Mouse (Mus musculus): ENCODE data around the gene Cmip.

The Cmip gene

DNA sequence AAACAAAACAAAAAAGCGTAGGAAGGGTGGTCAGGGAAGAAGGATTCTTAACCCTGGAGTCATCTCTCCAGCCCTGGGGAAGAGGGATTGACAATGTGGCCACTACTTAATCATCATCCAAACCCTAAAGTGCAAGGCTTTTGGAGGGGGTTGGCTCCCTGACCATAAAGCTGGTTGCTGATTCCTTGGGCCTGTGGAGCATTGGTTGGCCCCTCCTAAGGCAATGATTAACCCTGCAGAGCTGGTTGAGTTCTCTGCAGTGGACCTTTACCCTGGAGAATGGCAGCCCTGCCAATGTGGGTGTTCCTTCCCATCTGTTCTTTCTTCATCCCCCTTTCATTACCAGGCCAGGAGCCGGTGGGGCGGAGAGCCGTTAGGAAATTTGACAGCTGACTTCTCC, 90.7 kb downstream of the Cmip start:
- DNase-seq (ENCODE audit: low read depth) = no peak

DNA sequence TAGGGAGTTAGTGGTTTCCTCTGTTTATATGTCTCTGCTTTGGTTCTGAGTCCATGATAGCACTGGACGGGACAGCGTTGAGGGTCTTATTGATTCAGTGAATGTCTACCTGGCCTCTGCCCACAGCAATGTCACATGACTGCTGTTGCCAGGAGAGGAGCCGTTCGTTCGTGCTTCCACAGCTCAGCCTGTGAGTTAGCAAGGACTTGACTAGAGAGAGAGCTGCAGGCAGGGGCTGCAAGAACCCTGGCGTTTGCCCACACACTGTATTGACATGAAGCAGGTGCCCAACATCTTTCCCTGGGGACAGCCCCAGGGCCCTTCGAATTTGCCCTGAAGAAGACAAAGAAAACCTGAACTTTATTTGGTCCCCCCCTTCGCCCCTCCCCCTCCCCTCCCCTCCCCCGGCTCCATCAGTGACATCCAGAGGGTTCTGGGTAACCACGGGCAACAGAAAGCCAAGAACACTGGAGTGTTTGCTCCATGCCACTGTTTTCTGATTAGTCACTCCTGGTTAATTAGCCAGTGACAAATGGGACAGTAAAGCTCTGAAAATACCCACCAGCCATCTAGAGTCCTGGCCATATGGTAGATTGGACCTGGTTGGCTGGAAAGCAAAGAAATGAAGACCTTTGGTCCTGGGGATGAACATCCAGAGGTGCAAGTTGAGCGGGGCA, 92.0 kb downstream of the Cmip start:
- no peak for DNase-seq (ENCODE audit: low read depth)

DNA sequence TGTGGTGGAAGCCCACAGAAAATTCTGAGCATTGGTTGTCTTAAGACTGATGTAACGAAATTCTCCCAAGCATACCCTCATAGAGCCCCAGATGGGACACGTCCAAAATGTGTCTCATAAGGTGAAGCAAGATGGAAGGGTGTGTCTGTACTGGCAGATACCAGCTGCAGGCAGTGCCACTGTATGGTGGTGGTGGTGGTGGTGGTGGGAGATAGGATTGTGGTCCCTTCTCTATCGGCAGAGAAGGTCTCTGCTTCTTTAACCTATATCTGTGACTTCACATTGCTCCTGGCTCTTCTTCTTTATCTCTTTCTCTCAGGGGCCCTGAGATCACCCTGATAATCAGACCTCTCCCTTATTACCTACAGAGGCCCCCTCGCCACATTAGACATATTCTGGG, 92.7 kb downstream of the Cmip start:
- DNase-seq (ENCODE audit: low read depth) = no peak

DNA sequence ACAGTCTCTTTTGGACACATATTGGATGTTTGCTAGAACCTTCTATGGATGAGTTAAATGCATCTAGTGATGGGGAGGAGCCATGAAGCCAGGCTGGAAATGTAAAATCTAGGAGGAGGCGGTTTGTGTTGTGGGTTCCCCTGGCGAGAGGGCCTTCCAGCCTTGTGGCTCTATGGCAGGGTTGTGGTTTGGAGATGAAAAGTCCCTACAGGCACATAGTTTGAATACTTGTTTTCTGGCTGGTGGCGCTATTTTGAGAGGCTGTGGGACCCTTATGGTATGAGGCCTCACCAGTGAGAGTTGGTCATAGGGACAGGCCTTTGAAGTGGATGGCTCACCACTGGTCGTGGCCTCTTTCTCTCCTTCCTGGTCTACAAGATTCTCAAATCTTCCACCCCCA, 95.2 kb downstream of the Cmip start:
- DNase-seq (ENCODE audit: low read depth) = no peak

DNA sequence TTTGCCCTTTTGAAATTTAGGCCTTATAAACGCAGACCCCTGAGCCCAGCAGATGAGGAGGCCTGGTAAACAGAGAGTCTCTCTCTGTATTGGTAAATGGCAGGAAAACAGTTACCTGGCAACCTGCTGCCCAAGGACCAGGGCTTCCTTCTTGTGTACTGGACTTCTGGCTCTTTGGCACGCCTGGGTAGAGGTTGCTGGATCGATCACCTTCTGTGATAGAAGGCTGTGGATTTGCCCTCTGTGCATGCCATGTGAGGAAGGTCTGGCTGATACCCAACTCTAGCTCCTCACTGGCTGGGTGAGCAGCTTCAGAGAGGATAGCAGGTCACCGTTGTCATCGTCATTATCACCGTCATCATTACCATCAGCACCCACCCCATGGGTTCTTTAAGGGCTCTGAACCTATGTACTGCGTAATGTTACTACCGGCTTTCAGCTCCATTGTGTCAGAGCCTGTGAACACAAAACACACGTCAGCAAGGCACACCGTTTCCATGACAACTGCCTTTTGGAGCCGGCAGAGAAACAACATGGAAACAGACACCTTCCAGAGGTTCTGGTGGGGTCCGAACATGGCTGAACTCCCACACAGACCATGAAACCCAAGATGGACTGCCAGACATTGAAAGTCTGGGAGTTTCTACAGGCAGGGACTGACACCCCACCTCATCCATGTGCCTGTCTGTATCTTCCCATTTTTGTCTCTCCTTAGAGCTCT, 98.4 kb downstream of the Cmip start:
- DNase-seq (ENCODE audit: low read depth) = no peak

DNA sequence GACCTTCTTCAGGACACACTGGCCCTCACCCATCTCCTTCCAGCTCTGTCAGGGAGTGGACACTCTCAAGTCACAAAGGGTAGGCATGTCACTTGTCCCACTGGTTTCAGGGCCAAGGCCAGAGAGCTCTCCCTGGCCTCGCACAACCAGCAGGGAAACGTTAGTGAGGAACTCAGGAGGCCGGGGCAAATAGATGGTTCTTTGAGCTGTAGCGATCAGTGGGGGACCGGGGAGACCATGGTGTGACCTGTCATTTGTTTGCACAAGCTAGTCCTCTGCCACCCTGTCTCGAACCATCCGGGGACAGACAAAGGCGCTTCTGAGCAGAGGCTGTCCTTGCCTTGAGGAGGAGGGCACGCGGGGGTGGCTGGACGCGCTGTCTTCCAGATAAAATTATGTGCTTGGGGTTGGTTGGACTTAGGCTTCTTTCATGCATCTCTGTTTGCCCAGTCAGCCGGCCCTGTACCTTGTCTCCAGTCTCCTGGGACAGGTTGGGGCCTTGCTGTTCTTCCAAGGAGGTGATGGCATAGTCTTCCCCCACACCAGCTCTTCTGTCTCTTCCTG, 99.3 kb downstream of the Cmip start:
- no peak for DNase-seq (ENCODE audit: low read depth)

DNA sequence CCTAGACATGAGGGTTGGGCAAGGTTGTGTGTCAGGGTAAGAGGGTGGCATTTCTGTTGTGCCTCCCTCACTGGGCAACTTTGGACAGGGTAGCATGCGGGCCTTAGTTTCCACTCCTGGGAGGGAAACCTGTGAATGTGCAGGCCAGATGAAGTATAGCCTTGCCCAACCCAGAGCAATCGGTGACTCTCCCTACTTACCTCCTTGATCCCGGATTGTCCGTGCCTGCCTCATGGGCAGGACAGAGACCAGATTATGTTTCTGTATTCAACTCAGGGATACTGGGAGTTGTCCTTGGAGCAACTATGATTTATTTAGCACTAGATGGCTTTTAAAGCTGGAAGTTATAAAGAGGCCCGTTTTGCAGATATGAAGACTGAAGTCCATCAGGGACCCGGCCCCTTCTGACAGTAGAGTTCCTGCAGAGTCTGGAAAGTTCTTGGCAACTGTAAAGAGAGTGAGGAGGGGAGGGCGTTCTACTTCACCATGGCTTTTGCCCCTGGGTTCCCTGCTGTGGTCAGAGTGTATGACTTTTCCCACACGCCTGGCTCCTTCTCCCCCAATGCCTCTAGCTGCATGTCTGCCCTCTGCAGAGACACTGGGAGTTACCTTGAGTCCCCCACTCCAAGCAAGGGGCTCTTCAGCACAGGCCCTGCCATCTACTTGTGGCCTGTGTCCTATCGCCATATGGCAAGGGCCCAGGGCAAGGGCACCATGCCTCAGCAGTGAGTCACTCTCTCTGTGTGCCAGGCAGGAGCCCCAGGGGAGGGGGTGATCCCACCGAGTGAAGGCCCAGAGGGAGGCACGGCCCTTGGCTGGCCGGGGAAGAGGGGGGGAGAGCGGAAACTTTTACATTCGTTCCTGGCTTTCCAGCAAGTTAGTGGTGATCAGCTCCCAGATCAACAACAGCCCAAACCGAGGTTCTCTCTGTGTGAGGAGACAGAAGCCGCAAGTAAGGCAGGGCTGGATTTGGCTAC, 100.9 kb downstream of the Cmip start:
- peak; percentile 63 for DNase-seq (ENCODE audit: low read depth)

DNA sequence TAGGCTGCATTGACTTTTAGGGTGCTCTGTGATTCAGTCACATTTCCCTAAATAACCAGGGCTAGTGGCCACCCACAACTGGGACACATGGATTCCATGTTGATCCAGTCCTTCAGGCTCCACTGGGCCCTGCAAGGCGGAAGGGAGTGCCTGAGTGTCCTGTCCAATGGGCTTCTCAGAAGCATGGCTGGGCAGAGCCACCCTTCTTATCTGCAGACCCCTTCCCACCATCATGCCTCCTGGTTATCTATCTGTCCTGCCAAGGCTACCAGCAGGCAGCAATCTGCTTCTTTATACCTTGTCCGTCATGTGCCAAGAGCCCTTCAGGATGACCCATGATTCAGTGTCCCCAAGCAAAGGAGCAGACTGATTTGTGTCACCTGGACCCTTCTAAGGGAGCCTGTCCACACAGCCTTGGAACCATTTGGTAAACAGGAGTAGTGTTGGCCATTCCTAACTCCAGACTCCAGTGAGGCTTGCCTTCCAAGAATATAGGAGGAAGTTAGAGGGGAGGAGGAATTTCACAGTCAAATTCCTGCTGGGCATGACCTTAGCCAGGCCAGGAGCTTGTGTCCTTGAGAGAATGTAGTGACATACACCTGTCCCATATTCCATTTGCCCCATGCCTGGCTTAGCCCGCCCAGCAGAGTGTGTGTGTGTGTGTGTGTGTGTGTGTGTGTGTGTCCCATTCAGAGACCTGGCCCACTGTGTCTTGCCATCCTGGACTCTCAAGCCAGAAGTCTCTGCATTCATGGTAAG, 103.5 kb downstream of the Cmip start:
- DNase-seq (ENCODE audit: low read depth) = no peak

DNA sequence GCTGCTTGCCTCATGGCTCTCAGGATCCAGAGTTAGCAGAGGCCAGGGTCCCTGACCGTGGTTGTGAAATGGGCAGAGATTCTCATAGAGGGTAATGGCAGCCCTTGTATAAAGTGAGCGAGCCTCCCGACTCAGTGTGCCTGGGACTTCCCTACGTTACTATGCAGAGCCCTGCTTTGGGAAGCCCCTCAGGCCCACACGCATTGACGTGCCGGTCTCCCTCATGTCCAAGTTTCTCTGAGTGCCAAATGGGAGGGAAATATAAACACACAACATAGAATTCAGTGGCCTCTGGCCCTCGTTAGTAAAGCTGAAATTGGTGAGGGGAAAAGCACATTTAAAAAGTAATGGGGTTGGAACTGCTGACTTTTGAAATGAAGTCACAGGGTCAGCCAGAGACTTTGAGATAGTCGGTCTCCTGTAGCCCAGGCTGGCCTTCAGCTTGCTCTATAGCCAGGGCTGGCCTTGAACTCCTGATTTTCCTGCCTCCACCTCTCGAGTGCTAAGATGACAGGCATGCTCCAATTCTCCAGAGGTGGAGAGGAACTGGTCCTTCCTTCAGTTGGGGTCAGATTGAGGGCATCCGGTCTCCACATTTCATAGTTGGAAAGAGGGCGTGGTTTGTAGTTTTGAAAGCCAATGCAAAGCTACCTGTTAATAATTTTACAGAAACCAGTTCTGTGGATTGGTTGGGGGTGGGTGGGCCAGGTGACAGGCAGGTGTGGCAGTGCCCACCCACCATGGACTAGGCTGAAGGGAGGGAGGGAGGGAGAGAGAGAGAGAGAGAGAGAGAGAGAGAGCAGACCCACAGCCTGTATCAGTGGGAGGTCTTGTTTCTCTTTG, 105.0 kb downstream of the Cmip start:
- DNase-seq (ENCODE audit: low read depth) = no peak

DNA sequence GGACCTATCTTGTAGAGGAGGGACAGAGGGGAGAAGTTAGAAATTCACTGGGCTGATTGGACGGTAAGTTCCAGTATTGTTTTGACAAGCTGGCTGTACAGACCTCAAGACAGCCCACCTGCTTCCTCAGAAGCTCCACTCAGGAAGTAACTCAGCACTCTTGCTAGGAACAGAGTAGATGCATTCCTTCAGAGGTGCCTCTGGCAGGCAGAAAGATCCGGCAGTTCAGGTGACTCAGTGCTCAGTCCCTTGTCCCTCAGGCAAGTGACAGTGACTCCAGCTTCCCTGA, 105.5 kb downstream of the Cmip start:
- no peak for DNase-seq (ENCODE audit: low read depth)

DNA sequence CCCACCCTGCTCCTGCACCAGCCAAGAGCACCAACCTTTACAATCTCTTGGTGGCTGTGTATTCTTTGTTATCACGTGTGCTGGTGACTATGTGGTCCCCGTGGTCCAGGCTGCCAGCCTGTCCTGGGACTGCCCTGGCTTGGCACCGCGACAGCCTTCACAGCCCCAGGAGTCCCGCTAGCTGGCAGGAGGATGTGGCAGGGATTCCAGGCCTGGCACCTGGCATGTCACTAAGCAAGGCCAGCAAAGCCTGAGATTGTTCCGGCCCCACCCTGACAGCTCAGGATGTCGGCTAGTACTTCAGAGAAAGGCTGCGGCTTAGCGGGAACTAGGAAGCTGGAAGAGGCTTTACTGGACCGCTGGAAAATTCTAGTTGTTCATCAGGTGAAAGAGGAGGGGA, 106.4 kb downstream of the Cmip start:
- no peak for DNase-seq (ENCODE audit: low read depth)

DNA sequence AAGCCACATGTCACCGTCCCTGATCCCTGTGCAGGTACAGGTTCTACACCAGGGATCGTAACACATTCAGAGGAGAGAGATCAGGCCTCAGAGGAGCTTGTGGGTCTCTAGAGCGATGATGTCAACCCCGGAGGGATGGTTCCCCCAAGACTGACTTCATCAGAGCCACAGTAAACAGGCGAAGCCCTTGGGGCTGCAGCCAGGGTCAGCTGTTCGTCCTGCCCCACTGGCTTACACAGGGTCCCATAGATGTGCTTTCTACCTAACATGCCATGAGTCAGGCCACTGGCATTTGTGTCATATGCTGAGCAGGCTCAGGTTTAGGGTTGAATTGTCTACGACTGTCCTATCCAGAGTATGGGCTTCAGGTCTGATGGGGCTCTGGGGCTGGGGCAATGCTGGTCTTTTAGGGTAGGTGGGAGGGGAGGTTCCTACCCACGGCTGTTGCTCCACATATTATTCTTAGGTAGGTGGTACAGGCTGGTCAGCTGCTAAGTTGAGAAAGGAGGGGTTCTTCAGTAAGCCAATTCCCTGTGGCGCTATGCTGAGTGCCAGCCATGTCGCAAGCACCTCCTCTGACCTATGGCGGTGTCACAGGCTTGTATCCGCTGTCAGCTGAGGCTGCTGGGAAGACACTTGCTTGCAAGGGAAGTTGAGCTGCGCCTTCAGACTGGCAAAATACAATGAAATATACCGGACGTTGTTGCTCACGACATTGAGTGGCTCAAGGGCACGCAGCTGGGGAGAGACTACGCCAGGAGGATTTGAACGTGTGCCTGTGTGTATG, 107.7 kb downstream of the Cmip start:
- no peak for DNase-seq (ENCODE audit: low read depth)

DNA sequence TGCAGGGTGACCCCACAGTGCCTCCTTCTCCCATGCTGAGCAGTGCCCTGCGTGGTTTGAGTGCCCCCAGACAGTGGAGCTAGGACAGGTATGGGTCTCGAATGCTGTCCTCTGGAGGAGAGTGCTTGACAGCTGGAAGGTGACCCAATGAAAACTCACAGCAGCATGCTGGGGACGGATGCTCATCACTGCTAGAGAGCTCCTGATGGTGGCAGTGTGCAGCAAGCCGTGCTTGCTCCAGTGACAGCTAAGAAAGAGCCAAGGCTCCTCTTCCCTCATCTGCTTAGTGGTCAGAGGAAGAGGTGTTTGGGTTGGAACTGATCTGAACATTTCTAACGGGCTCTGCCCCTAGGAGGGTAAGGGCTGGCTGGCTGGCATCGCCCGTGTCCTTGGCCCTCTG, 109.6 kb downstream of the Cmip start:
- no peak for DNase-seq (ENCODE audit: low read depth)

DNA sequence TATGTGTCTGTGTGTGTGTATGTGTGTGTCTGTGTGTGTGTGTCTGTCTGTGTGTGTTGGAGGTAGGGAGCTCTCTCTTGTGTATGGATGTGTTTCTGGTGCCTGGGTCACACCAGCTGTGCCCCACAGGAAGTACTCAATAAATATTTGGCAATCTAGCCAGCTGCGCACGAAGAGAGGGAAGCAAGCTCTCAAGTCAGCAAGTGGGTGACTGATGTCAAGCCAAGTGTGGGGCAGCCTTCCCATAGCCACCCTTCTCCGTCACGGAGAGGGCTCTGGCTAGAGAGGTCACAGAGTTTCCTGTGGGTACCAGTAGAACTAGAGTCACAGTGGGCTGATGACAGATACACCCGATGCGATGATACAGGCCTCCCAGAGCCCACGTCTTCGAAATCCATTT, 110.6 kb downstream of the Cmip start:
- DNase-seq (ENCODE audit: low read depth) = no peak

DNA sequence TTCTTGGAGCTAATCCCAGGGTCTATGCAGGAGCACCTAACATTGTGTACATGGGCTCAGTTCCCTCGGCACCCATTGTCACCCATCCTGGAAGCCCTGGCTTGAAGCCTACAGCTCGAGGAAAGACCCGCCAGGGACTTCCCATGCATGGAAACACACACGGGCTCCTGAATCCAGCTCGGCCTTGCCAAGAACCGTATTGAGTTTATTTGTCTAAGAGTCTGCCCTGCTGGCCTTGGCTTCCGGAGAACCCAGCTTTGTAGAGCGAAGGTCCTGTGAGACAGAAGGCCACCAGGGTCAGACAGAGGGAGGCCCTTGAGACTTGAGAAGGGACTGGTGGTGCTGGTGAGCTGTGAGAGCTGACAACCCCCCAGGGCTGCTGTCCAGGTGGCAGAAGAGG, 111.9 kb downstream of the Cmip start:
- no peak for DNase-seq (ENCODE audit: low read depth)

DNA sequence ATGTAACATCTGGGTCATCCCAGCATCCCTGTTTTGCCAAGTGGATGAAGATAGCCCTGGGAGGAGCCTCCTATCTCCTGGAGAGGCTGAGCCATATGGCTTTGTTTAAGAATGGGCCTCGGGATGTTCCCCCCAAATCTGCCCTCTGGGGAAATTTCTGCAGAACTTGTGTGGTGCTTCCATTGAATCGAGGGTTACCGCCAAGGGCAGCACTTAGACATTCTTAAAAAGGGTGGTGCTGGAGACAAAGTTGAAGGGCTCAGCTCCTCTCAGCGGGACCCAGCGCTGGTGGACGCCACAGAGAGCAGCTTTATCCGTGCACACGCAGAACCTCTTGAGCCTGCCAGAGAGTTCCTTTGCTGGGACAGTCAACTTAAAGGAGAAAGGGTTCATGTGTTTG, 113.1 kb downstream of the Cmip start:
- DNase-seq (ENCODE audit: low read depth) = no peak

DNA sequence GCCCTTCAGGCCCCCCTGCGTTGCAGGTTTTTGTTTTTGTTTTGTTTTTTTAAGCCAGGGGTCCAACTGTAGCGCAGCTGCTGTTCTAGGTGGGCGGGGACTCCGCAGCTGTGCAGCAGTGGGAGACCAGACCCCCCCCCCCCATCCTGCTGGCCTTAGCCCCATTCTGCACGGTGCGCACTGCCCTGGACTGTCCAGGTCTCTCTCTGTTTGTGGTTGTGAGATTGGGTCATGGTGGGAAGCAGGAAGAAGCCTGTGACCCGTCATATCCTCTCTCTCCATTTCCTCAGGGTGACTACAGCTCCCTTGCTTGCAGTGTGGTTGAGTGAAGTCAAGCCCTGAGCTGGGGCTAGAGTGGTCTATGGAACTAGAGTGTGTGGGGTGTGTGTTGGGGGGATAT, 114.3 kb downstream of the Cmip start:
- DNase-seq (ENCODE audit: low read depth) = no peak

DNA sequence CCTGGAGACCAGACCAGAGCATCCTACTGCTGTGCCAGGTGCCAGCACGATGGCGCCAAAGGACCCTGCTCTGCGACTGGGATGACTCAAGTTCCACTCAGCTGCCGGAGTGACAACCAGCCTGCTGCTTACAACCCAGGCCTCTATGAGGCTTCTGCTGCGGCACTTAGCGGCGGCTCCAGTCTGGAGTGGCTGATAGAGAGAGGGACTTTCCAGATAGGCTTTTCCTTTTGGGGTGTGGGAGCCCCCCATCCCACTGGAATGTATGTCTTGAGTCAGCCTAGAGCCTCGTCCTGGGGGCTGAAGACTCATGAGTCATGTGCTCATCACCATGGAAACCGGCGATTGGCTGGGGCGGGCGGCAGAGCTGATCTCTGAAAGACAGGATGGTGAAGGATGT, 115.2 kb downstream of the Cmip start:
- DNase-seq (ENCODE audit: low read depth) = no peak

DNA sequence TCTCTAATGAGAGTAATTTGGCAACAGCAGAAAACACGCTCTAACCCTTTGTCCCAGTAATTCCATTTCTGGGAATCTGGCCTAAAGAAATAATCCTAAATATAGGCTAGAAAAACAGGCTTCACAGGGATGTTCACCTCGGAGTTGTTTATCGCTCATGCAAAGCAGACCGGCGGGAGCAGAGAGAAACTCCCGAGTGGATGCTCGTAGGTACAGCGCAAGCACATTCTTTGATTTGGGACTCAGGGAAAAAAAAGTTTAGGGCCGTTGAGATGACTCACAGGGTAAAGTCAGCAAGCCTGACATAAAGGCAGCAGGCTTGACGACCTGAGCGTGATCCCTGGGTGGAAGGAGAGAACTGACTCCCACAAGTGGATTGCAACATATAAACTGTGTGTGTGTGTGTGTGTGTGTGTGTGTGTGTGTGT, 116.2 kb downstream of the Cmip start:
- peak; percentile 80 for DNase-seq (ENCODE audit: low read depth)

DNA sequence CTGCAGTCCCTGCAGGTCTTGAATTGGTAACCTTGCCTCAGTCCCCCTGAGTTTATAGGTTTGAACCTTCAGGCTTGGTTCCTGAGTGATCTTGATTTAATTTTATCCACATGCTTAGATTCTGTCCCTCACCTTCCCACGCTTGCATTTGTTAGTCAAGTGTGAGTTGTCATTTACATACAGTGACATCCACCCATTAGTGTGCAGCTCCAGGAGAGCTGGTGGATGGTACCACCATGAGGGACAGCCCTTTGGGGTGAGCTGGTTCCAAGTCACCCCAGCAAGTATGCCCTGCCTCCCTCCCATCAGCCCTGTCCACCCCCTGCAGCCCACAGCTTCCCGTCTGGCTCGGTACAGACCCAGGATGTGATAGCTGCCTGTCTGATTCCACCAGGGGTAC, 117.2 kb downstream of the Cmip start:
- DNase-seq (ENCODE audit: low read depth) = no peak

Measured in fibroblast of lung, adult 2 months (primary cell).